Comparison of ENCODE assay signal across 15 mouse cellular contexts in the genomic region with DNA sequence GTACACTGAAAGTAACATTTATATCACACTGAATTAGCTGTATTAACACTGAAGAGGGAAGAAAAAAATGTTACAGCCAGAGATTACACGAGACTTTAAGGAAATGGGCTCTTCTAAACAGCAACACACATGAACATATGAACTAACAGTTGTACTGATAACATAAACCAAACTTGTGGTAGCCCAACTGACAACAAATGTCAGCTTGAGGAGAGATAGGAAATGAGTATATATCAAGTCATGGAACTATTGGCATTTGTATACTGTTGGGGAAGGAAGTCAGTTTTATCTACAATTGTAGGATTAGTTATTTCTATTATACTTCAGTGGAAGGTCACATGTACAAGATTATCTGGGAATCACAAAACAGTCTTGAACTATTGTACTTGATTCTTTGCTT.
"Had no signal": no experiment of that assay in that cellular context is flagged by ENCODE, and none has a peak within 500 bp of the region (broad histone marks: within the 10 kb centered on the region; RNA-seq: fewer than 3 reads in every experiment).

No protein-coding gene starts in this region.

- H3K4me1 ChIP-seq: neural tube, embryonic 15.5 days; stomach, embryonic 15.5 days had no signal

- DNase-seq: retina, postnatal 1 day; right cerebral cortex, adult 18-20 months; right cerebral cortex, postnatal 14 days; right cerebral cortex, postnatal 25 days; right cerebral cortex, postnatal 4 days; spleen, adult 18-20 months; thymus, adult 18-20 months; thymus, adult 2 months; thymus, postnatal 14 days; thymus, postnatal 25 days; thymus, postnatal 36 days; thymus, postnatal 4 days had no signal

- H3K36me3 ChIP-seq: neural tube, embryonic 15.5 days; stomach, embryonic 15.5 days had no signal

- H3K9me3 ChIP-seq: neural tube, embryonic 15.5 days; stomach, embryonic 15.5 days had no signal

- H3K4me2 ChIP-seq: neural tube, embryonic 15.5 days; stomach, embryonic 15.5 days had no signal

- H3K9ac ChIP-seq: neural tube, embryonic 15.5 days; stomach, embryonic 15.5 days had no signal

- H3K27ac ChIP-seq: neural tube, embryonic 15.5 days; stomach, embryonic 15.5 days; stomach, postnatal 0 days had no signal

- H3K4me3 ChIP-seq: neural tube, embryonic 15.5 days; stomach, embryonic 15.5 days had no signal

- H3K27me3 ChIP-seq: neural tube, embryonic 15.5 days; stomach, embryonic 15.5 days had no signal
